Mouse (Mus musculus) forebrain, embryonic 16.5 days (tissue): ENCODE data around the gene Gm11011. TPM values are rescaled to one million over a fixed set of nuclear protein-coding genes. Genes with fewer than 3 reads are reported as not detected.

Source experiments
- ATAC-seq: fragments of 200-750 bp; cut with Nextera tagmentation; 2 replicates; pipeline ENCODE4 v1.8.0; 2017; ENCODE audit warnings: mild to moderate bottlenecking, moderate library complexity
- H3K27ac ChIP-seq: fragments of 300-500 bp; sonication (generic); 2 replicates; pipeline ENCODE4 v1.5.1; 2014; ENCODE audit warnings: low read length, control low read depth
- H3K27me3 ChIP-seq: fragments of 300-500 bp; sonication (generic); replicated peaks from 2 replicates; pipeline ENCODE4 v1.6.1; 2014; ENCODE audit warnings: low read length; ENCODE audit not compliant: control insufficient read depth, insufficient read depth
- H3K36me3 ChIP-seq: fragments of 300-500 bp; sonication (generic); 2 replicates; pipeline ENCODE4 v1.6.1; 2014; ENCODE audit not compliant: control insufficient read depth, insufficient read depth
- H3K4me1 ChIP-seq: fragments of 300-500 bp; sonication (generic); replicated peaks from 2 replicates; pipeline ENCODE4 v1.6.1; 2014; ENCODE audit warnings: low read length; ENCODE audit not compliant: control insufficient read depth, insufficient read depth
- H3K4me2 ChIP-seq: fragments of 300-500 bp; sonication (generic); 2 replicates; pipeline ENCODE4 v1.6.1; 2014; ENCODE audit warnings: mild to moderate bottlenecking, low read length, control low read depth
- H3K4me3 ChIP-seq: fragments of 300-500 bp; sonication (generic); replicated peaks from 2 replicates; pipeline ENCODE4 v1.5.1; 2014; ENCODE audit warnings: mild to moderate bottlenecking, low read length, control low read depth
- H3K9ac ChIP-seq: fragments of 300-500 bp; sonication (generic); replicated peaks from 2 replicates; pipeline ENCODE4 v1.6.1; 2014; ENCODE audit warnings: low read depth, low read length, control low read depth
- H3K9me3 ChIP-seq: fragments of 300-500 bp; sonication (generic); 2 replicates; pipeline ENCODE4 v1.6.1; 2016; ENCODE audit warnings: low read length; ENCODE audit not compliant: control insufficient read depth
- WGBS: fragments of 180-500 bp; shearing (Covaris S2); extraction: QIAGEN DNeasy Blood & Tissue Kit; methylation state at CpG from one replicate; pipeline ENCODE4 v1.1.7; 2014; 5-methylcytosine and 5-hydroxymethylcytosine counted together
- polyA plus RNA-seq: library from polyadenylated mRNA; unstranded; fragments of >200 nt; fragmentation: Nextera tagmentation; extraction: Ambion mirVana; gene quantifications from 2 replicates; pipeline ENCODE4 v1.2.1, GENCODE M21; 2015

The Gm11011 gene
- polyA plus RNA-seq, 1 experiment from 2014 or later: not detected

GRCm38 (mm10) chr2:169577508-169578196 is 9.9 kb downstream of the Gm11011 start:
- H3K27me3 ChIP-seq: no peaks in the 10 kb centered on the region
- H3K9ac ChIP-seq: no peak overlapping the region
- no peak overlapping the region for H3K4me2 ChIP-seq
- no peaks in the 10 kb centered on the region; the same call in 1 of the 2 replicates for H3K4me1 ChIP-seq
- ATAC-seq: peak; percentile 89
- H3K36me3 ChIP-seq: no peaks in the 10 kb centered on the region
- H3K9me3 ChIP-seq: no peaks in the 10 kb centered on the region
- no peak overlapping the region for H3K27ac ChIP-seq
- 54% methylated on average over 7 of the region's 7 CpGs for WGBS
- no peak overlapping the region for H3K4me3 ChIP-seq

- Histone ChIP-seq H3K4me2 (no peak overlapping the region), H3K4me1 (no peaks in the 10 kb centered on the region; the same call in 1 of the 2 replicates), H3K36me3 (no peaks in the 10 kb centered on the region), H3K27ac (no peak overlapping the region), H3K9ac (no peak overlapping the region), H3K4me3 (no peak overlapping the region), H3K27me3 (no peaks in the 10 kb centered on the region), H3K9me3 (no peaks in the 10 kb centered on the region)
- 90% methylated on average over 10 of the region's 10 CpGs for WGBS
- ATAC-seq: no peak
These were observed 17.5 kb downstream of the Gm11011 start for GRCm38 (mm10) chr2:169570063-169570462.

DNA sequence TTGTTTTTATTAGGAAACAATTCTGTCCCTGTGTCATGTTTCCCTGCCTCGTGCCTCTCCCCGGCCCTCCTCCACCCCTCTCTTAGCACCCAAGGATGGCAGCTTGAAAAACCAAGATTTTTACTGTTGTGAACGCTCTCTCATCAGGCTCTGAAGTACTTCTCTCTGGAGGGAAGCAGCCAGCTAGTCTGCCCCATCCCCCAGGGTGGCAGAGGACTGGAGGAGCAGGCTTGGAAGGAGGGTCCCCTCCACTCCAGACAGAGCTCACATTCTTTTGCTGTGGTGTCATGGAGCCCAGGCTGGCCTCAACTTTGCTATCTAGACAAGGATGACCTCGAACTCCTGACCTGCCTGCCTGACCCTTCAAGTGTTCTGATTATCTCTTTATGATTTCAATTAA is 21.4 kb downstream of the Gm11011 start:
- H3K27ac ChIP-seq: no peak overlapping the region
- no peak overlapping the region for H3K4me3 ChIP-seq
- H3K4me2 ChIP-seq: no peak overlapping the region
- no peaks in the 10 kb centered on the region for H3K36me3 ChIP-seq
- H3K27me3 ChIP-seq: no peaks in the 10 kb centered on the region
- no peaks in the 10 kb centered on the region for H3K9me3 ChIP-seq
- H3K9ac ChIP-seq: no peak overlapping the region
- no peaks in the 10 kb centered on the region; the same call in 1 of the 2 replicates for H3K4me1 ChIP-seq
- 61% methylated on average over 4 of the region's 4 CpGs for WGBS
- no peak for ATAC-seq

- H3K27me3 ChIP-seq: no peaks in the 10 kb centered on the region
- no peaks in the 10 kb centered on the region for H3K36me3 ChIP-seq
- WGBS: 53% methylated on average over 7 of the region's 7 CpGs
- H3K27ac ChIP-seq: no peak overlapping the region
- no peak overlapping the region for H3K9ac ChIP-seq
- no peaks in the 10 kb centered on the region; the same call in 1 of the 2 replicates for H3K4me1 ChIP-seq
- no peak overlapping the region for H3K4me2 ChIP-seq
- H3K4me3 ChIP-seq: no peak overlapping the region
- H3K9me3 ChIP-seq: no peaks in the 10 kb centered on the region
- no peak for ATAC-seq
These were observed 21.8 kb downstream of the Gm11011 start for GRCm38 (mm10) chr2:169565751-169566150.

DNA sequence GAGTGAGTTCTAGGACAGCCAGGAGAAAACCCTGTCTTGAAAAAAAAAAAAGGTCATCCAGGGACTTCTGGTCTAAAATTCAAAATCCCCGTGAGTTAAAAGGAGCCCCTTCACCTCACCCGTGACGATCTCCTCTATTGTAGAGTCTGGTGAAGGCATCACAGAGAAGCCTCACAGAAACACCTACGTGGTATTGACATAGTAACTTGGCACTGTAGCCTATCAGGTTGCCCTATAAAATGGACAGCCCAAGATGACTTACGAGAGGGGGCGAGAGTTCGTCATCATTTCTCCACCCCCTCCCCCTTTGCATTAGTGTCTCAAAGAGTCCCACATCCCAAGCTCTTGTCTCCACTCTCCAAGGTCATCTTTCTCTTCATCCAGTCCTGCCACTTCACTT is 41.9 kb downstream of the Gm11011 start:
- Histone ChIP-seq H3K27ac (no peak overlapping the region), H3K9ac (no peak overlapping the region), H3K9me3 (no peaks in the 10 kb centered on the region), H3K4me2 (no peak overlapping the region), H3K4me1 (no peaks in the 10 kb centered on the region), H3K27me3 (no peaks in the 10 kb centered on the region; the same call in 1 of the 2 replicates), H3K36me3 (no peaks in the 10 kb centered on the region), H3K4me3 (no peak overlapping the region)
- WGBS: 92% methylated on average over 7 of the region's 7 CpGs
- no peak for ATAC-seq

DNA sequence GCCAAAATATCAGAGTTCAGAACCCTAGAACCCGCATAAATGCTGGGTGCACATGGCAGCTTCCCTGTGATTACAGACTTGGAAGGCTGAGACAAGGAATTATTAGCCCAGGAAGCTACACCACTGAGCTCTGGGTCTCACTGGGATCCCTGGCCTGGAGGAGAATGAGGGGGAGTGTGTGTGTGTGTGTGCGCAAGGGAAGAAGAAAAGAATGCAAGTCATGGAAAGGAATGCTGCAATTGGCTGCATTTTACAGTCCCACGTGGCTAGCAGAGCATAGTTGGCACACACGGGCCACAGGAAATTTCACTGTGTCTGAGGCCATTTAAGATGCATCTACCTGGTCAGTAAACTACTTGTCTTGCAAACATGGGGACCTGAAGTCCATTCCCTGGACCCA is 48.6 kb downstream of the Gm11011 start:
- H3K9ac ChIP-seq: no peak overlapping the region
- WGBS: 75% methylated on average over 4 of the region's 4 CpGs
- ATAC-seq: no peak
- no peaks in the 10 kb centered on the region for H3K4me1 ChIP-seq
- H3K27ac ChIP-seq: no peak overlapping the region
- no peak overlapping the region for H3K4me3 ChIP-seq
- no peaks in the 10 kb centered on the region for H3K27me3 ChIP-seq
- H3K36me3 ChIP-seq: no peaks in the 10 kb centered on the region
- no peak overlapping the region for H3K4me2 ChIP-seq
- no peaks in the 10 kb centered on the region for H3K9me3 ChIP-seq

Other genes starting within 250 kb of the Gm11011 start
- 6.1 and 12.0 TPM in 2 replicates for gene Tshz2, start 45.3 kb upstream of the Gm11011 start, polyA plus RNA-seq